Mouse (Mus musculus) ES-Bruce4 (cell line): ENCODE results near the gene Zdbf2.

Experiments used
- CTCF ChIP-seq: IDR thresholded peaks from one replicate; pipeline ENCODE4 v1.8.1; 2011; ENCODE audit warnings: low read depth, low read length
- EP300 ChIP-seq: IDR thresholded peaks from 2 replicates; pipeline ENCODE4 v1.6.1; 2011; ENCODE audit warnings: low read depth, low read length; ENCODE audit not compliant: insufficient read depth

DNA sequence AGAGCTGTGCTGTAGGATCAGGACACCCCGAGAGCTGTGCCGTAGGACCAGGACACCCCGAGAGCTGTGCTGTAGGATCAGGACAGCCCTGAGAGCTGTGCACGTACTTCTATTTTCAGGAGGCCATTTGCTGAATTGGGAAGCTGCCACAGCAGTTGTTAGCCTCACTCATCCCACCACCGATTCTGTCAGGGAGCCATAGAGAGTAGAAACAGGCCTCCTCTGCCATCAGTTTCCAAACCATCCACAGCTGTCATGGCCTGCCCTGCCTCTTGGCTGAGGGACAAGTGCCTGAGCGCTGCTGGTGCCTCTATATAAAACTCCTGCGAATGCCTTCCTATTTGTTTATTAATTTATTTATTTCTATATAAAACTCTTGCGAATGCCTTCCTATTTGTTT is 33.3 kb upstream of the Zdbf2 start:
- TF ChIP-seq CTCF (no peak), EP300 (no peak)
